Mouse (Mus musculus): ENCODE results near the gene Dcn. TPM values are rescaled to one million over a fixed set of nuclear protein-coding genes. Genes with fewer than 3 reads are reported as not detected.

Gene Dcn
- polyA plus RNA-seq (2014; fragmentation: Nextera tagmentation; extraction: Ambion mirVana), result 715 and 742 TPM in 2 replicates

- peak; percentile 85; the same call in 1 of the 2 replicates for ATAC-seq (ENCODE audit: insufficient number of reproducible peaks, insufficient read depth, low FRiP score, low read depth)
- no peaks in the 10 kb centered on the region for H3K36me3 ChIP-seq (ENCODE audit: control insufficient read depth, insufficient read depth, low read length)
Observed at GRCm38 (mm10) chr10:97479004-97479766, at the start of gene Dcn. TSS of gene Dcn (plus strand) at chr10:97479609.

GRCm38 (mm10) chr10:97436662-97437061 is 42.7 kb upstream of the Dcn start:
- Histone ChIP-seq H3K36me3 (ENCODE audit: control insufficient read depth, insufficient read depth, low read length) (no peaks in the 10 kb centered on the region), H3K27me3 (ENCODE audit: control insufficient read depth, insufficient read depth, low read length) (no peaks in the 10 kb centered on the region), H3K4me2 (replicated peaks; ENCODE audit: low read depth, low read length) (no peak overlapping the region), H3K4me3 (ENCODE audit: low read depth, low read length) (no peak overlapping the region), H3K4me1 (ENCODE audit: control insufficient read depth, insufficient read depth, low read length) (no peaks in the 10 kb centered on the region), H3K9ac (replicated peaks; ENCODE audit: low read depth, low read length) (no peak overlapping the region), H3K27ac (ENCODE audit: low read length) (no peak overlapping the region), H3K9me3 (ENCODE audit: control insufficient read depth, low read depth, low read length) (no peaks in the 10 kb centered on the region)
- WGBS, result 81% methylated on average over 5 of the region's 5 CpGs
- no peak for ATAC-seq (ENCODE audit: insufficient number of reproducible peaks, insufficient read depth, low FRiP score, low read depth)

More at GRCm38 (mm10) chr10:97479004-97479766, at the start of gene Dcn:
- H3K9ac ChIP-seq (replicated peaks; ENCODE audit: low read depth, low read length), result peak within 1 kb of the TSS; percentile 39
- H3K27me3 ChIP-seq (ENCODE audit: control insufficient read depth, insufficient read depth, low read length), result no peaks in the 10 kb centered on the region
- H3K27ac ChIP-seq (ENCODE audit: low read length), result peak within 1 kb of the TSS; percentile 94
- no peaks in the 10 kb centered on the region for H3K9me3 ChIP-seq (ENCODE audit: control insufficient read depth, low read depth, low read length)
- H3K4me1 ChIP-seq (ENCODE audit: control insufficient read depth, insufficient read depth, low read length), result peaks cover 10% of the 10 kb centered on the region; the same call in 1 of the 2 replicates
- H3K4me2 ChIP-seq (replicated peaks; ENCODE audit: low read depth, low read length), result peak within 1 kb of the TSS; percentile 45
- WGBS, result 6% methylated on average over 7 of the region's 7 CpGs
- peak within 1 kb of the TSS; percentile 33 for H3K4me3 ChIP-seq (ENCODE audit: low read depth, low read length)

GRCm38 (mm10) chr10:97442300-97442699 is 37.1 kb upstream of the Dcn start:
- no peak for ATAC-seq (ENCODE audit: insufficient number of reproducible peaks, insufficient read depth, low FRiP score, low read depth)
- Histone ChIP-seq H3K27me3 (ENCODE audit: control insufficient read depth, insufficient read depth, low read length) (no peaks in the 10 kb centered on the region), H3K27ac (ENCODE audit: low read length) (no peak overlapping the region), H3K4me3 (ENCODE audit: low read depth, low read length) (no peak overlapping the region), H3K4me1 (ENCODE audit: control insufficient read depth, insufficient read depth, low read length) (no peaks in the 10 kb centered on the region), H3K9ac (replicated peaks; ENCODE audit: low read depth, low read length) (no peak overlapping the region), H3K36me3 (ENCODE audit: control insufficient read depth, insufficient read depth, low read length) (no peaks in the 10 kb centered on the region), H3K4me2 (replicated peaks; ENCODE audit: low read depth, low read length) (no peak overlapping the region), H3K9me3 (ENCODE audit: control insufficient read depth, low read depth, low read length) (no peaks in the 10 kb centered on the region)
- 36% methylated on average over 2 of the region's 2 CpGs for WGBS

DNA sequence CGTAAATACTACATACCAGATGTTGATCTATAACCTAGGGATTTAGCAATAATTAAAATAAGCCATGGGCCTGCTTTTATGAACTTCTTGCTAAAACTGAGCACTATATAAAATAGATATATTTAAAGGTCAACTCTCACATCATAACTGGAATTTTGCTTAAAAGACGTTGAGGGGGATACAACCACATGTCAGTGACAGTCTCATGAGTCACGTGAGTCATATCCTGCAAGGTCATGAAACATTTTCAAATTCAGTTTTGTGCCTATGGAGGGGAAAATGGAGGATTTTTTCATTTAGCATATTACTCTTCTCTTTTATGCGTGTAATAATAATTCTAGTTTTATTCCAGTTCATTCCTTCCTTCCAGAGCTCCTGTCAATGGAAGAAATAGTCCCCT is 32.9 kb upstream of the Dcn start:
- WGBS, result 76% methylated on average over 4 of the region's 4 CpGs
- no peaks in the 10 kb centered on the region for H3K4me1 ChIP-seq (ENCODE audit: control insufficient read depth, insufficient read depth, low read length)
- H3K9ac ChIP-seq (replicated peaks; ENCODE audit: low read depth, low read length), result no peak overlapping the region

DNA sequence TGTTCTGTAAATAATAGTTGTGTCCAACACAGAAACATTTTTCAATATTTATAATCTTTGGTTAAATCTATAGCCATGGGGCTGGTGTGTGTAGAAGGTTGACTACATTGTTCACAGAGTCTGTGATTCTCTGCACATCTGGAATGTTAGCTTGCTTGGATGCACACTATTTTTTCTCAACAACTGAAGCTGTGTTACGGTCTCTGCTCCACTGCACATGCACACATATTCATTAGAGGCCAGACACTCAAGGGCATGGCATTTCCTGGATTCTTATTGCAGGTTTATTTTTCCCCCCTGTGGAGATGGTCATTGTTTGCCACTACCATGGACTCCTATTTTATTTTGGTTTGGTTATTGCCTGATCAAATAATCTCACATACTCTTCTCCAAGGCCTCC is 26.5 kb upstream of the Dcn start:
- Histone ChIP-seq H3K9me3 (ENCODE audit: control insufficient read depth, low read depth, low read length) (no peaks in the 10 kb centered on the region), H3K4me1 (ENCODE audit: control insufficient read depth, insufficient read depth, low read length) (no peaks in the 10 kb centered on the region), H3K27ac (ENCODE audit: low read length) (no peak overlapping the region), H3K9ac (replicated peaks; ENCODE audit: low read depth, low read length) (no peak overlapping the region), H3K36me3 (ENCODE audit: control insufficient read depth, insufficient read depth, low read length) (no peaks in the 10 kb centered on the region), H3K27me3 (ENCODE audit: control insufficient read depth, insufficient read depth, low read length) (no peaks in the 10 kb centered on the region), H3K4me3 (ENCODE audit: low read depth, low read length) (no peak overlapping the region), H3K4me2 (replicated peaks; ENCODE audit: low read depth, low read length) (no peak overlapping the region)
- WGBS, result 86% methylated on average over 1 of the region's 1 CpGs
- ATAC-seq (ENCODE audit: insufficient number of reproducible peaks, insufficient read depth, low FRiP score, low read depth), result no peak

More for the DNA sequence above, 32.9 kb upstream of the Dcn start:
- H3K27me3 ChIP-seq (ENCODE audit: control insufficient read depth, insufficient read depth, low read length), result no peaks in the 10 kb centered on the region
- no peak overlapping the region for H3K27ac ChIP-seq (ENCODE audit: low read length)
- ATAC-seq (ENCODE audit: insufficient number of reproducible peaks, insufficient read depth, low FRiP score, low read depth), result no peak
- H3K4me3 ChIP-seq (ENCODE audit: low read depth, low read length), result no peak overlapping the region
- no peaks in the 10 kb centered on the region for H3K9me3 ChIP-seq (ENCODE audit: control insufficient read depth, low read depth, low read length)
- H3K36me3 ChIP-seq (ENCODE audit: control insufficient read depth, insufficient read depth, low read length), result no peaks in the 10 kb centered on the region
- no peak overlapping the region for H3K4me2 ChIP-seq (replicated peaks; ENCODE audit: low read depth, low read length)

GRCm38 (mm10) chr10:97453529-97453928 is 25.9 kb upstream of the Dcn start:
- H3K9ac ChIP-seq (replicated peaks; ENCODE audit: low read depth, low read length), result no peak overlapping the region
- H3K9me3 ChIP-seq (ENCODE audit: control insufficient read depth, low read depth, low read length), result no peaks in the 10 kb centered on the region
- no peaks in the 10 kb centered on the region for H3K36me3 ChIP-seq (ENCODE audit: control insufficient read depth, insufficient read depth, low read length)
- H3K27me3 ChIP-seq (ENCODE audit: control insufficient read depth, insufficient read depth, low read length), result no peaks in the 10 kb centered on the region
- H3K4me1 ChIP-seq (ENCODE audit: control insufficient read depth, insufficient read depth, low read length), result no peaks in the 10 kb centered on the region
- 79% methylated on average over 9 of the region's 9 CpGs for WGBS
- no peak overlapping the region for H3K4me2 ChIP-seq (replicated peaks; ENCODE audit: low read depth, low read length)
- H3K27ac ChIP-seq (ENCODE audit: low read length), result no peak overlapping the region
- ATAC-seq (ENCODE audit: insufficient number of reproducible peaks, insufficient read depth, low FRiP score, low read depth), result no peak
- H3K4me3 ChIP-seq (ENCODE audit: low read depth, low read length), result no peak overlapping the region

DNA sequence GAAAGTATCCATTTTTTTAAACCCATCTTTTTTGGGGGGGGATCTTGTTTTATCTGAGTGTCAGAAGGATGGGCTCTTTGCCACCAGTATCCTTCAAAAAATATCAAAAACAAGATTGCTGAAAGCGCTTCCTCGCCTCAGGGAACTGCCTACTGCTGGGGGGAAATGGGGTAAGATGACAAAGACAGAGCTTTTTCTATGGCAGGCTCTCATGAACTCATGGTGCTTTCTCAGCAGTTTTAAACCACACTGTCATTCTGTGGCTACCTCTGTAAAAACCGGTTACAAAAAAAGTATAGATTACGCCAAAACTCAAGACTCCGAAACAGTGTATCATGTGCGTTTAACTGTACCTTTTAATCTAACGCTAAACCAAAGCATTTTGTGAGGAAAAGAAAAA is 22.4 kb upstream of the Dcn start:
- ATAC-seq (ENCODE audit: insufficient number of reproducible peaks, insufficient read depth, low FRiP score, low read depth), result no peak
- Histone ChIP-seq H3K4me3 (ENCODE audit: low read depth, low read length) (no peak overlapping the region), H3K4me2 (replicated peaks; ENCODE audit: low read depth, low read length) (no peak overlapping the region), H3K36me3 (ENCODE audit: control insufficient read depth, insufficient read depth, low read length) (no peaks in the 10 kb centered on the region), H3K9me3 (ENCODE audit: control insufficient read depth, low read depth, low read length) (no peaks in the 10 kb centered on the region), H3K9ac (replicated peaks; ENCODE audit: low read depth, low read length) (no peak overlapping the region), H3K27me3 (ENCODE audit: control insufficient read depth, insufficient read depth, low read length) (no peaks in the 10 kb centered on the region), H3K4me1 (ENCODE audit: control insufficient read depth, insufficient read depth, low read length) (no peaks in the 10 kb centered on the region), H3K27ac (ENCODE audit: low read length) (no peak overlapping the region)
- 89% methylated on average over 7 of the region's 7 CpGs for WGBS

- H3K27me3 ChIP-seq (ENCODE audit: control insufficient read depth, insufficient read depth, low read length), result no peaks in the 10 kb centered on the region
- H3K4me1 ChIP-seq (ENCODE audit: control insufficient read depth, insufficient read depth, low read length), result no peaks in the 10 kb centered on the region
- H3K9ac ChIP-seq (replicated peaks; ENCODE audit: low read depth, low read length), result no peak overlapping the region
- H3K4me3 ChIP-seq (ENCODE audit: low read depth, low read length), result no peak overlapping the region
- no peak overlapping the region for H3K4me2 ChIP-seq (replicated peaks; ENCODE audit: low read depth, low read length)
- no peaks in the 10 kb centered on the region for H3K36me3 ChIP-seq (ENCODE audit: control insufficient read depth, insufficient read depth, low read length)
- no peak overlapping the region for H3K27ac ChIP-seq (ENCODE audit: low read length)
- 60% methylated on average over 3 of the region's 3 CpGs for WGBS
- H3K9me3 ChIP-seq (ENCODE audit: control insufficient read depth, low read depth, low read length), result no peaks in the 10 kb centered on the region
- no peak for ATAC-seq (ENCODE audit: insufficient number of reproducible peaks, insufficient read depth, low FRiP score, low read depth)
Observed at GRCm38 (mm10) chr10:97466818-97467217, 12.6 kb upstream of the Dcn start.

All from stomach, embryonic 14.5 days (tissue).